Mouse (Mus musculus) gastrocnemius, postnatal 4 days (tissue): ENCODE data around the gene Cyp8b1. TPM values are rescaled to one million over a fixed set of nuclear protein-coding genes. Genes with fewer than 3 reads are reported as not detected.

Experiments used
- DNase-seq, 2 experiments: peaks; one replicate each; pipeline ENCODE4 v3.0.0; 2021 to 2022; ENCODE audit warnings: low spot score in 2 of 2, mixed read lengths in 2 of 2
- total RNA-seq, 2 experiments: library from RNA; stranded (reverse); gene quantifications; 2 replicates each; pipeline ENCODE4 v1.2.3; 2021

Cyp8b1 gene
- total RNA-seq, 2 experiments from 2014 or later = 0.26 TPM; not detected in 1

DNA sequence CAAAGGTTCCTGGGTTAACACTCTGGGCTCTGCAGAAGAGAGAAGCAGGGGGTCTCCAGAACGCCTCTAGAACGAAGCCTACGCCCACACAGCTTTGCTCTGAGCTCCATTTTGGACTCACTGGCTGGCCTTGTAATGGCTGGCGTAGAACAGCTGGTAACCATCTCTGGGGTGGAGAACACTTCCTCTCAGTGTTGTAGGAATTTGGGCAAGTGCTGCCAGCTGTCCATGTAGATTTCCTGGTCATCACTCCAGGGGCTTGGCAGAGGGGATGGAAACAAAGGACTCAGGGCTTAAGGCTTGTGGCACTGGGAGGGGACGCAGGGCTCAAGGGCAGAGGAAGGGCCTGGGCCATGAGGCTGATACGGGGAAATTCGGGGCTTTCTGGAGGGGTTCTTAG is 21.7 kb downstream of the Cyp8b1 start:
- DNase-seq = peak in 1 of 2 experiments; percentile 15

DNA sequence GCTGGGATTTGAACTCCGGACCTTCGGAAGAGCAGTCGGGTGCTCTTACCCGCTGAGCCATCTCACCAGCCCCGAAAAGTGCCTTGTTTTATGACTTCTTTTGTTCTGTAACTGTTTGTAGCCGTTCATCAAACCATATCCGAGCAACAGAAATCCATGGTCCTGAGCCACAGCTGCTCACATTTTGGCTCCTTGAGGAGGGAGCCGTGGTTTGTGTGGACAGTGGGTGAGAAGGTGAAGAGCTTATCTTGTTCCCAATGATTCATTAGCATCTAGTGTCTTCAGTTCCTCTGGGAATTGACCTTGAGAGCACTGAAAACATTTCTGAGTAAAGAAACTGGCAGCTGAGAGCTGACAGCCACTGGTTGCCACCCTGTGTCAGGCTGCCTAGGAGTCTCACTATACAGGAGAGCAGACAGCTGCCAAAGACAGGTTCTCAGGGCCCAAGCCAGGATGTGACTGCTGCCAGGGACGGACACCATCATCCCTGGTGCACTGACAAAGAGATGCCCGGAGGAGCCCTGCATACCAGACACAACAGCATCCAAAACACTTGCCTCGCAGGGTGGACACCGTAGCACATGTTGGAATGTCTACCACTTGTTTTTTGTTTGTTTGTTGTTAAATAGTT is 23.9 kb downstream of the Cyp8b1 start:
- DNase-seq = peak in 1 of 2 experiments; percentile 13

DNA sequence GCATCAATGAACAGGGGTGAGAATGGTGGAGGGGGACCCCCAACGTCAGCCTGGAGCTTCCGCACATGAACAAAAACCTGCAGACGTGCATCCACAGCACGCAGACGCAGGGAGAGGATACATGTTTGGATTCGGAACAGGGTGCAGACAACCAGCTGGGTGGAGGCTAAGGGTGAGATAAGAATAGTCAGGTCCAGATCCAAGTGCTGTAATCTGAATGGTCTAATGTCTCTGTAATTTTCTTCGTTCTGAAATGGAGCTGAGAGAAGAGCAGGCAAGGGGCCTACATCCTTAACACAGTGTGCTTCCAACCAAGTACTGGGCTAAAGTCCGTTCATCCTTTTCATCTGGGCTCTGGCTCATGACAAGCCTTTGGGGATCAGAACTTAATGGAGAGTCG is 24.8 kb downstream of the Cyp8b1 start:
- peak in 1 of 2 experiments; percentile 15 for DNase-seq

DNA sequence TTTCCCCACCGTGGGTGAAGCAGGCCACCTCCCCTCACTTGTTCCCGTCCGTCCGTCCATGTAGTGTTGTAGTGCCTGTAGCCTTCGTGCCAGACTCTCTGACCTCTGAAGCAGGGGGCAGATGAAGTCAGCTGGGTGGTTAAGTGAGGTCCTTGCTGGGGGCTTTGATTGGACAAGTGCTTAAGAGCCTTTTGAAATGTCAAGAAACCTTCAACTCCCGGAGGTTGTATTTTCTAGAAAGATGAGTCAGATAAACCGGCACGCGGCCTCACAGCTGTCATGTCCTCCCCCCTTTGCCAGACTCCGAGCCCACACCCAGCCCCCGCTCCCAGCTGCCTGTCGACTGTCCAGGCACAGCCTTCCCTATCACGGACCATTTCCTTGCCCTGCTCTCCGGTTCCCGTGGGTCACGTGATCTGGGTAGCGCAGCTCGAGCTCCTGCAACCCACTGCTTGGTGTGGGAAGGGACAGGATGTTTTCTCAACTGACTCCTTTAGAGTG is 25.6 kb downstream of the Cyp8b1 start:
- DNase-seq = peak; percentile 67 to 83

DNA sequence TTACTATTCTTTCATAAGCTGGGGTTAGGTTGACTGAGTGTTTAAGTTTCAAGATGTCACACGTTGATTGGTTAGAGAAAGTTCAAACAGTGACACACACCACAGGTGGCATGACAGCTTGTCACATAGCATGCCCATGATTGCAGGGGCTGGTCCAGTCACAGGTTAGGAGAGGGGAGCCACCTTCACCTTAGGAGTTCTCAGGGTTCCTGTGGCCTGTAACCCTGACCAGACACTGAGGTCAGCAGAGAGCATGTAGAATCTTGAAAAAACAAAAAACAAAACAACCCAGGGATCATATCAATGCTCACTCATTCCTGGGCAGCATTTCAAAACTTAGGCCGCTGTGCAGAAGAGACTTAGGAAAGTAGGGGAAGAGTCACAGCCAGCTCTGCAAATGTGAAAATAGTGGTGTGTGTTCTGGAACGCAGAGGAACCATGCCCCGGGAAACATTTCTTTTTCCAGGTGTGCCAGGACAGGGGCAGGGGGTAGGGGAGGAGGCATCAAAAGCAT is 26.1 kb downstream of the Cyp8b1 start:
- DNase-seq = peak in 1 of 2 experiments; percentile 39

DNA sequence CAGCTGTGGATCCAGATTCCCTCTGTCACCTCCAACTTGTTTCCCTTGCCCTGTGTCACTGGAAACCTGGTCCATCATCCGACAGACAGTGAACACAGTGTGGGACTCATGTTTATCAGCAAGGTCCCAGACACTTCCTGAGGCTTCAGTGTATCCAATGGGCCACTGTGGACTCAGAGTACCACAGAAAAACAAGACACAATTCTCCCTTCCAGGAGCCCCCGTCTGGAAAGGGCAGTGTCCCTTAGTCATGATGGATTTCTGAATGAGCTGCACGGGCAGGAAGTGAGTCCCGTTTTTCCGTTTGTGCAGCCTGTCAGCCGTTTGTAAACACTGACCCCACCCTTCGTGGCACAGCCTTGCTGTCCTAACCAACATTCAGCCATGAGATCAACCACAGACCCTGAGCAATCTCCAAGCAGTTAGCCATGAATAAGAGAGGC is 34.1 kb downstream of the Cyp8b1 start:
- DNase-seq = no peak

DNA sequence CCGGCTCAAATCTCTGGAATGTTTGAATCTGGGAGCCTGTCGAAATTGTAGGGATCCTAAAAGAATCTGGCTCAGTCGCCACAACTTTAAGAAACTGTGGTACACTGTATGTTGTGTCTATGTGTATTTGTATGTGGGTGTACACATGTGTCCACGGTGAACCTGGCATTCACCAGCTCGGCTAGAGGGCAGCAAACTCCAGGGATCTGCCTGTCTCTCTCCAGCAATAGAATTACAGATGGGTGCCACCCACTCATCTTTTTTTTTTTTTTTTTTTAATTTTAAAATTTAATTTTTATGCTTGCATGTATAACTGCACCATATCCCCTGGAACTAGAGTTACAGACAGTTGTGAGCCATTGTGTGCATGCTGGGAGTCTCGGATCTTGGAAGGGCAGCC is 34.8 kb downstream of the Cyp8b1 start:
- DNase-seq = no peak

DNA sequence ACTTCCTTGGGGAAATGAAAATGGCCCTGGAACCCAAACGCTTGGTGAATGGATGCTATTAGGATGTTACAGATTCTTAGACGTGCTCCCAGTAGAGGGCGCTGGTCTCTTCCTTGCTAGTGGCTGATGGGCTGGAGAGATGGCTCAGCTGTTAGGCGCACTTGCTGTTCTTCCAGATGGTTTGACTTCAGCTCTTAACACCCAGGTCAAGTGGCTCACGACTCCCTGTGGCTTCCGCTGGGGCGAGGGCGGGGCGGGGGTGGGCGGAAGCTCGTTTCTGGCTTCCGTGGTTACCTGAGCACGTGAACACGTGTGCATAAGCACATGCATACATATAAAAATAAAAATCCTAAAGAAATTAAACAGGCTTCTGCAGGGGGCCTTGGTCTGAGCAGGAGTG is 35.3 kb downstream of the Cyp8b1 start:
- peak; percentile 59 to 75 for DNase-seq

DNA sequence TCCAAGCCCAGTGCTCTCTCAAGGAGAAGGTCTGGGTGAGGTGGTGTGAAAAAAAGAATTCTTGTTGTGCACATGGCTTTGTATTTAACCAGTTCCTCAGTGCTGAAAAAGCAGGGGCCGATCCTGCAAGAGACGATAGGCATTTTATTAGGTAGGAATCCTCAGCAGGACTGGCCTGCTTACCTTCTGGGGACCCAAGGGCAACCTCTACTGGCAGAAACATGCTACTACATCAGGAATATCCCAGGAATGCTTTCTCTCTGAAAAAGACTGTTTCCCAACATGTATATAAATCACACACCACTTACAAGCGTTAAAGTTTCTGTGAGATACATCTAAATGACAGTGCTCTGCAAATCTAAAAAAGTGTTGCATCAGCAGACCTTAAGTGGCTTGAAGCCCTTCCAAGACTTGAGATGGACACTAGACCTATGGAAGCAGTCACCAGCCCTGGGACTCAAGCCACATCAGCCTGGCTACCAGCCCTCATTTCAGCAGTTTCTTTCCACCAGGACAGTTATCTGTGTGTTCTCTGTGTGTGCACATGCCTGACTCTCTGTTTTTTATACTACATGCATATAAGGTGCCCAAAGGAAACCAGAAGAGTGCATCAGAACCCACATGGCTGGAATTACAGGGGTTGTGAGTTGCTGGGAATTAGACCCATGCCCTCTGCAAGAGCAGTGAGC is 38.9 kb downstream of the Cyp8b1 start:
- DNase-seq = peak in 1 of 2 experiments; percentile 44

DNA sequence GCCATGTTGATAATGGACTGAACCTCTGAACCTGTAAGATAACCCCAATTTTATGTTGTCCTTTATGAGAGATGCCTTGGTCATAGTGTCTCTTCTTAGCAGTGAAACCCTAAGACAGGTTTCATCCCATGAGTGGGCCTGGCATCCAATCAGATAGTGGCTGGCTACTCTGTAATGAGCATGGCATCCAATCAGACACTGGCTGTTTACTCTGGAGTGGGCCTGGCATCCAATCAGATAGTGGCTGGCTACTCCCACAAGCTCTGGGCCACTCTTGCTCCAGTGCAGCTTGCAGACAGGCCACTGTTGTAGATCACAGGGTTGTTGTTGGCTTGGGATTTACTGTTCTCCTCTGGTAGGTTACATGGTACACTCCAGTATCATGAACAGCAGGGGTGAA is 42.5 kb downstream of the Cyp8b1 start:
- DNase-seq = no peak

DNA sequence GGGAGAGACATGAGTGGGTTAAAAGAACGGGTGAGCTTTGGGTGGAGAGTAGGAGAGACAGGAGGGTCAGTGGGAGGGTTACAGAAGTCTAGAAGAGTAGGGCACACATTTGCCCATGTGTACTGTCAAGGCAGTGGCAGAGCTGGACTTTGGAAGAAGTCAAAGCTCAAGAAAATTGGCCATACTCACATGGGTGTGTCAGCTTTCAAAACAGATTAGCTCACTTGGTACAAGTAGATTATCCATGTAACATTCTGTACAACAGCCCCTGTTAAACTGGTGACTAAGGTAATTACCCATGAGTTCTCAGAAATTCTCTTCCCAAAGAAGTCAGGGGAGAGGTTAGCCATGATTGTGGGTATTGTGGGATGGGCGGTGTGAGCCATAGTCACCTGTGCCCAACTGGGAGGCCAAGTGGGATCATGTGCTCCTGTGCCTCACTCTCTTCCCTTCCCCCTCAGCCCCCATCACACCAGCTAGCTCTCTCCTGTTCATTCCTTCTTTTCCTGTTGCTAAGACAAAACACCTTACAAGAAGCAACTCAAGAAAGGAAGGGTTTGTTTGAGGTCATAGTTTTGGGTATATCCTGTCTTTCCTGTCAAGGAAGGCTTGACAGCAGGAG is 43.9 kb downstream of the Cyp8b1 start:
- DNase-seq = no peak

DNA sequence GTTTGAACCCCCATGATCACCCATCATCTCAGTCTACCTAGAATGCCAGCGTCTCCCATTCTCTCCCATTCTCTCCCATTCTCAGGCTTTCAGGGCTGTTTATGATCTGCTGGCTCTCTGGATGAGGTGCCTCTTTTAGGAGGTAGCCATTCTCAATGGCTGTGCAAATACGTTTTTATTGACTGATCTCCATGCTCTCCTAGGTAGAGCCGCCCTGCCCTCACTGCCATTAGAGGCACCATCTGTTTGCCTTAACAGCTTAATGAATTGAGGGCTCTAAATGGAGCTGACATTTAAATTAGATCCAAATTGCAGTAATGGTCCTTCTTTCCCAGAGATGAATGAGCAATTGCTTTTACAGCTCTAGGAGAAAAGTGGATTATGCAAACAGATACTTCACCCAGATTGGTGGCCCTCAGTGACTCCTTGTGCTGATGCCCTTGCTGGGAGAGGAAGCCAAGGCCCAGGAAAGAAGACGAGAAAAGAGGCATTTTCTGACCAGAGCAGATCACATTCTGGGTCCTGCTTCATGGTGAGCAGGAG is 46.1 kb downstream of the Cyp8b1 start:
- DNase-seq = no peak

DNA sequence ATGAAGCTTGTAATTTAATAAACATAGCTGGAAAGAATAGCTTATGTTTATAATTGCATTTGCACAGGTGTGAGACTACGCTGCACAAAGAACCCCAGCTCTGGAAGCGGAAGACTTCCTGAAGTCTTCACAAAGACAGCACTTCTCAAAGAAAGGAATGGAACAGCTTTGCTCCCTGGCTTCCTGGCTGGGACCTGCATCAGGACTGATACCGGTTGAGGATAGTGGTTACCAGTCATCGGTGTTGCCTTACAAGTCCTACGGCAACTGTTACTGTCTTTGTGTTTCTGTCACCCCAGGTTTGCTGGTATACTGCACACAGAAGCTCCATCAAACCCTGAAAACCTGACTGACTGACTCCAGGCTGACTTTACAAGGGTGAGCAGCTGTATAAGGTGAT is 46.7 kb downstream of the Cyp8b1 start:
- DNase-seq = no peak

DNA sequence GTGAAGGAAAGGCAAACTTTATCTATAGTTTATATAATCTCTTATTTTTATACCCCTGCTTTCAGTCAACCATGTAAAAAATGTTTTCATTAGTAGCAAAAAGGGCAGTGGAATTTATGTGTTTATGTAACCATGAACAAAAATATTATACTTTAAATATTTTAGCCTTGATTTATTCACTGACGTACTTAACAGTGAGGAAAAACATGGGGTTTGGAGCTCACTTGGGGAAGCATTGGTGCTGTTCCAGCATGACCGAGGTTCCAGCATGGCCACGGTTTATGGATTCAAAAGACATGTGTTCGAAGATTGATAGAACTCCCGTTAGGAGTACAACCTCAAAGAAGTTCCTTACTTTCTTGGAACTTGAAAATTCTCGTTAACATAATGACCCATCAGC is 47.9 kb downstream of the Cyp8b1 start:
- no peak for DNase-seq

DNA sequence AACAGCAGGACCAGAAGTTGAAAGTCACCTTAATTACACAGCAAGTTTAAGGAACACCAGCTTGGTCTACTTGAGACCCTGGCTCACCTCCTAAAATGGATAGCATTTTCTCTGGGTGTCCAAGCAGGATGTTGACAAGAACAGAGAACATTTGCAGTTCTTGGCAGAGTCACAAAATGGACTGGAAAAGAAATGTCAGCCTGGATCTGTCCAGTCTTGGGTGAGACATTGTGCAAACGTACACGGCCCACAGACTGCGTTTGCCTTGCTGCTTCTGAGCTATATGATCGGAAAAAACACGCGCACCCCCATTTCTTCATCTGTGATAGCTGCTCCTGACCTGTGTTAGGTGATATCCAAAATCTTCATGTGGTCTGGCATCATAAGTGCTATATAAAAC is 48.5 kb downstream of the Cyp8b1 start:
- DNase-seq = no peak

DNA sequence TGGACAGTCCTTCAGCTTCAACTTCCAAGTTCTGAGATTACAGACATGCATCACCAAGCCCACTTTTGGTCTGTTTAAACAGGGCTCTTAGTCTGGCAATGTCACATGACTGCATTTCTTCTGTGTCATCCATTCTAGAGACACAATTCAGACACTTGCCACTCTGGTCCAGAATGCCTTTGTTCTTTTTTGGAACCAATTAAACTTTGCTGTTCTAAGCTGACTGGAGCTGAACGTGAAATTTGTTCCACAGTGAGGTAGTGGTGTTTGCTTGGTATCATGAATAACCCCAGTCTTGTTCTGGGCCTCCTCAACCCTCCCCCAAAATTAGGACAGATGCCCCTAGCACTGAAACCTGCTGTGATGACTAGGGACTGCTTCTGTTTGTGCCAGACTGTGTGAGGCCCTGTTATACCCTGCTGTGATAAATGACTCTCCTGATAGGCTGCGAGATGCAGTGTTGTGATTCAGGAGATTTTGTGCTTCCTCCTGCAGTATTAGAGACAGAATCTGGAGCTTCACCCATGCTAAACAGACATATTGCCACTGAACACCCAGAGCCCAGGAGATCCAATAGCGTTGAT is 50.6 kb downstream of the Cyp8b1 start:
- no peak for DNase-seq

DNA sequence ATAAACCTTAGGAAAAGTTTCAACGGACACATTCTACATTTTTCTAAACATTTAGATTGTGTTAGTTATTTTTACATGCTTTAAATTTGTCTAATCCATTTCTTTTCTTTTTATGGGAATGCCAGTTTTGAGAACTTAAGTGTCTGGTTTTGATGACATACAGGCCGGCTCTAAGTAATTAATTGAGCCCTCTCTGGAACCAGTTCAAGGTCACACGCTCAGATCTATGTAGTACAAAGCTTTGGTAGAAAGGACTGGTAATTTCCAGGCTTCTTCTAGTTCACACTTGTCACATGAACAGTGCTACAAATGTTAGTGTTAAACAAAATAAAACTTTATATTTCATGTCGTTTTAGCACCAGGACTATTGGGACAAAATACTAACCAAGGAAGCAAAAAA is 51.3 kb downstream of the Cyp8b1 start:
- DNase-seq = no peak
